Mouse (Mus musculus): ENCODE results near the gene Gm49342. TPM values are rescaled to one million over a fixed set of nuclear protein-coding genes. Genes with fewer than 3 reads are reported as not detected.

Gene Gm49342
- polyA plus RNA-seq, 1 experiment from 2014 or later, result not detected

DNA sequence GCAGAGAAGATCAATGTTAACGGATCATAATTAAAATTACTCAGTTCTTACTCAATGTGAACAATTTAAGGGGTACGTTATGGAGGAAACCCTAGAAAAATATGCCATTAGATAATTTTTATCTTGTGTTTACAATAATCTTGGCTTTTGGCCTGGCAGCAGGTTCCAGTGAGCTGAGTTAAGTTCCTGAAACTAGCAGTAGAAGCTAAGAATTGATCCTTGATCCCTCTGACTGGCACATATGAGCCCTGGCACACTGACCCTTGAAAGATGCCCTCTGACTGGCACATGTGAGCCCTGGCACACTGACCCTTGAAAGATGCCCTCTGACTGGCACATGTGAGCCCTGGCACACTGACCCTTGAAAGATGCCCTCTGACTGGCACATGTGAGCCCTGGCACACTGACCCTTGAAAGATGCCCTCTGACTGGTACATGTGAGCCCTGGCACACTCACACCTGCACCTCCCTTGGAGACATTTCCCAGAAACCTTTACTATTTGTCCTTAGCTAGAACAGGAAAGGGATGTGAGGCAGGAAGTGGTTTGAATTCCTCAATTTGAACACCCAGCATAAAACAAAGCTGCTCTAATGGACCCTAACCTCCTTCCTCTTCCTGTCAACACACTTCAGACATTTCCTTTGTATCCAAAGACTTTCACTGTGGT lies 53.8 kb downstream of the Gm49342 start:
- ATAC-seq, result no peak
- WGBS, result 68% methylated on average over 2 of the region's 2 CpGs
- no peak overlapping the region for H3K4me2 ChIP-seq (ENCODE audit: low read depth, low read length)

GRCm38 (mm10) chr14:51007152-51007801 lies 63.0 kb downstream of the Gm49342 start, which contains the start of gene Rnase10:
Gene Rnase10 (plus strand): TSS chr14:51007751.
- ATAC-seq, result no peak
- Histone ChIP-seq H3K27ac (ENCODE audit: low read length) (peak within 1 kb of the TSS; percentile 76), H3K4me1 (ENCODE audit: control insufficient read depth, insufficient read depth, low read length) (no peaks in the 10 kb centered on the region), H3K27me3 (replicated peaks; ENCODE audit: control insufficient read depth, insufficient read depth, low read length) (no peaks in the 10 kb centered on the region), H3K36me3 (ENCODE audit: control insufficient read depth, insufficient read depth, low read length) (no peaks in the 10 kb centered on the region), H3K9me3 (ENCODE audit: control insufficient read depth, low read length) (no peaks in the 10 kb centered on the region), H3K4me3 (ENCODE audit: low read length) (no peak within 1 kb of the TSS), H3K4me2 (ENCODE audit: low read depth, low read length) (peak within 1 kb of the TSS; percentile 9; the same call in 1 of the 2 replicates), H3K9ac (ENCODE audit: low read depth, low read length) (peak within 1 kb of the TSS; percentile 31; the same call in 1 of the 2 replicates)
- 85% methylated on average over 8 of the region's 8 CpGs for WGBS

More for the DNA sequence above, 53.8 kb downstream of the Gm49342 start:
- no peak overlapping the region for H3K27ac ChIP-seq (ENCODE audit: low read length)
- no peaks in the 10 kb centered on the region for H3K9me3 ChIP-seq (ENCODE audit: control insufficient read depth, low read length)
- H3K4me3 ChIP-seq (ENCODE audit: low read length), result no peak overlapping the region
- no peaks in the 10 kb centered on the region for H3K36me3 ChIP-seq (ENCODE audit: control insufficient read depth, insufficient read depth, low read length)
- H3K9ac ChIP-seq (ENCODE audit: low read depth, low read length), result no peak overlapping the region
- no peaks in the 10 kb centered on the region for H3K4me1 ChIP-seq (ENCODE audit: control insufficient read depth, insufficient read depth, low read length)
- H3K27me3 ChIP-seq (replicated peaks; ENCODE audit: control insufficient read depth, insufficient read depth, low read length), result no peaks in the 10 kb centered on the region

DNA sequence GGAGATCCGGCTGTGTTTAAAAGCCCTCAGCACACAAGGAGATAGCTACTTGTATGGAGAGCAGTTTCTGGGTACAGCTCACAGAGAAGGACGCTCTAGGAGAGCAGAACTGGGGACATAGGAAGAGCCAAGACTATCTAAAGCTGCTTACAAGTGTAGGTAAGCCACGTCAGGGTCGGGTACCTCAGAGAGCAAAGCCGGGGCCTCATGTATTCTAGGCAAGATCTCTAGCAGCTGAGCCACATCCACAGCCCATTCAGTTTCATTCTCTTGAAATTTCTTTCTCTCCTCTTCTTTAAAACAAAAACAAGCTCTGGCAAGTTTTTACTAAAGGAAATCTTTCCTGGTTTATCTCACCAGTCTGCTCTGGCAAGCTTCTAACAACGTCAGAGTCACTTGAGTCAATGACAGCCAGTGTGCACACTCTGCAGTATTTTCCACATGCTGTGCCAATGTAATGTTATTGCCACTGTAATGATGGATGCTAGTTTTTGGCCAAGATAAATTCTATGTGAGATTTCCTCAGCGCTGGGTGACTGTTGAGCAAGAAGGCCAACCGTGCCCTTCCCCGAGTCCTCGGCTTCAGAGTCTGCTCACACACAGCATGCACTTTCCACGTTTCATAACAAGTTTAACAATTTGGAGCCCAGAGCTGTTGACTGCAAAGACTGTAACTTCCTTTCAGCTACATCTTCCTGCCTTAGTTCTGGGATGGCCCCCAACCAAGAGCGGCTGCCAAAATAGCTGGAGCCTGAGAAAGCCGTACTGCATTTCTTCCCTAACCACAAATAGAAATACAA lies 63.8 kb downstream of the Gm49342 start:
- Histone ChIP-seq H3K9ac (ENCODE audit: low read depth, low read length) (peak overlapping the region; percentile 31; the same call in 1 of the 2 replicates), H3K27ac (ENCODE audit: low read length) (peak overlapping the region; percentile 76), H3K36me3 (ENCODE audit: control insufficient read depth, insufficient read depth, low read length) (no peaks in the 10 kb centered on the region), H3K9me3 (ENCODE audit: control insufficient read depth, low read length) (no peaks in the 10 kb centered on the region), H3K27me3 (replicated peaks; ENCODE audit: control insufficient read depth, insufficient read depth, low read length) (no peaks in the 10 kb centered on the region), H3K4me1 (ENCODE audit: control insufficient read depth, insufficient read depth, low read length) (no peaks in the 10 kb centered on the region), H3K4me2 (ENCODE audit: low read depth, low read length) (peak overlapping the region; percentile 9; the same call in 1 of the 2 replicates), H3K4me3 (ENCODE audit: low read length) (no peak overlapping the region)
- peak; percentile 81 for ATAC-seq
- 47% methylated on average over 13 of the region's 13 CpGs for WGBS

- H3K9me3 ChIP-seq (ENCODE audit: control insufficient read depth, low read length), result no peaks in the 10 kb centered on the region
- no peak overlapping the region for H3K9ac ChIP-seq (ENCODE audit: low read depth, low read length)
- ATAC-seq, result no peak
- no peak overlapping the region for H3K4me2 ChIP-seq (ENCODE audit: low read depth, low read length)
- H3K27me3 ChIP-seq (replicated peaks; ENCODE audit: control insufficient read depth, insufficient read depth, low read length), result no peaks in the 10 kb centered on the region
- 74% methylated on average over 4 of the region's 4 CpGs for WGBS
- peak overlapping the region; percentile 83 for H3K27ac ChIP-seq (ENCODE audit: low read length)
- no peaks in the 10 kb centered on the region for H3K36me3 ChIP-seq (ENCODE audit: control insufficient read depth, insufficient read depth, low read length)
- H3K4me3 ChIP-seq (ENCODE audit: low read length), result no peak overlapping the region
- no peaks in the 10 kb centered on the region for H3K4me1 ChIP-seq (ENCODE audit: control insufficient read depth, insufficient read depth, low read length)
Observed at GRCm38 (mm10) chr14:51008781-51009180, 64.5 kb downstream of the Gm49342 start.

- no peaks in the 10 kb centered on the region for H3K9me3 ChIP-seq (ENCODE audit: control insufficient read depth, low read length)
- WGBS, result 87% methylated on average over 6 of the region's 6 CpGs
- no peak for ATAC-seq
- H3K4me2 ChIP-seq (ENCODE audit: low read depth, low read length), result no peak overlapping the region
- H3K4me1 ChIP-seq (ENCODE audit: control insufficient read depth, insufficient read depth, low read length), result no peaks in the 10 kb centered on the region
- H3K36me3 ChIP-seq (ENCODE audit: control insufficient read depth, insufficient read depth, low read length), result no peaks in the 10 kb centered on the region
- no peak overlapping the region for H3K4me3 ChIP-seq (ENCODE audit: low read length)
- peak overlapping the region; percentile 83 for H3K27ac ChIP-seq (ENCODE audit: low read length)
- H3K27me3 ChIP-seq (replicated peaks; ENCODE audit: control insufficient read depth, insufficient read depth, low read length), result no peaks in the 10 kb centered on the region
- no peak overlapping the region for H3K9ac ChIP-seq (ENCODE audit: low read depth, low read length)
Observed at GRCm38 (mm10) chr14:51009572-51009971, 65.3 kb downstream of the Gm49342 start.

Other genes with a start within 250 kb of the Gm49342 start
- not detected in 2 replicates for gene Olfr748, start 237.1 kb upstream of the Gm49342 start, polyA plus RNA-seq (2015; fragmentation: Nextera tagmentation; extraction: Ambion mirVana)
- not detected in 2 replicates for gene Olfr749, start 199.4 kb upstream of the Gm49342 start, polyA plus RNA-seq (2015; fragmentation: Nextera tagmentation; extraction: Ambion mirVana)
- gene Ttc5, start 159.0 kb upstream of the Gm49342 start, polyA plus RNA-seq (2015; fragmentation: Nextera tagmentation; extraction: Ambion mirVana), result 52.6 and 60.4 TPM in 2 replicates
- not detected in 2 replicates for gene Ccnb1ip1, start 136.8 kb upstream of the Gm49342 start, polyA plus RNA-seq (2015; fragmentation: Nextera tagmentation; extraction: Ambion mirVana)
- 56.4 and 60.6 TPM in 2 replicates for gene Parp2, start 136.7 kb upstream of the Gm49342 start, polyA plus RNA-seq (2015; fragmentation: Nextera tagmentation; extraction: Ambion mirVana)
- 12.6 and 16.0 TPM in 2 replicates for gene Tep1, start 74.0 kb upstream of the Gm49342 start, polyA plus RNA-seq (2015; fragmentation: Nextera tagmentation; extraction: Ambion mirVana)
- 0.21 and 0.23 TPM in 2 replicates for gene Klhl33, start 47.0 kb upstream of the Gm49342 start, polyA plus RNA-seq (2015; fragmentation: Nextera tagmentation; extraction: Ambion mirVana)
- gene Osgep, start 19.6 kb upstream of the Gm49342 start, polyA plus RNA-seq (2015; fragmentation: Nextera tagmentation; extraction: Ambion mirVana), result 131 and 133 TPM in 2 replicates
- gene Apex1, start 19.5 kb upstream of the Gm49342 start, polyA plus RNA-seq (2015; fragmentation: Nextera tagmentation; extraction: Ambion mirVana), result 208 and 232 TPM in 2 replicates
- gene Pip4p1, start 13.7 kb upstream of the Gm49342 start, polyA plus RNA-seq (2015; fragmentation: Nextera tagmentation; extraction: Ambion mirVana), result 58.0 and 67.0 TPM in 2 replicates
- gene Pnp, start 13.4 kb upstream of the Gm49342 start, polyA plus RNA-seq (2015; fragmentation: Nextera tagmentation; extraction: Ambion mirVana), result 111 and 116 TPM in 2 replicates
- 3.7 and 5.3 TPM in 2 replicates for gene Pnp2, start 11.5 kb downstream of the Gm49342 start, polyA plus RNA-seq (2015; fragmentation: Nextera tagmentation; extraction: Ambion mirVana)
- 0.20 and 0.29 TPM in 2 replicates for gene Rnase10, start 63.2 kb downstream of the Gm49342 start, polyA plus RNA-seq (2015; fragmentation: Nextera tagmentation; extraction: Ambion mirVana)
- not detected in 2 replicates for gene Rnase9, start 97.4 kb downstream of the Gm49342 start, polyA plus RNA-seq (2015; fragmentation: Nextera tagmentation; extraction: Ambion mirVana)
- not detected in 2 replicates for gene Rnase11, start 105.6 kb downstream of the Gm49342 start, polyA plus RNA-seq (2015; fragmentation: Nextera tagmentation; extraction: Ambion mirVana)
- gene Rnase12, start 113.1 kb downstream of the Gm49342 start, polyA plus RNA-seq (2015; fragmentation: Nextera tagmentation; extraction: Ambion mirVana), result 0.37 and 0.54 TPM in 2 replicates
- gene Olfr750, start 129.9 kb downstream of the Gm49342 start, polyA plus RNA-seq (2015; fragmentation: Nextera tagmentation; extraction: Ambion mirVana), result not detected in 2 replicates
- 288 and 336 TPM in 2 replicates for gene Rnase4, start 146.6 kb downstream of the Gm49342 start, polyA plus RNA-seq (2015; fragmentation: Nextera tagmentation; extraction: Ambion mirVana)
- 76.1 and 85.7 TPM in 2 replicates for gene Ang, start 146.6 kb downstream of the Gm49342 start, polyA plus RNA-seq (2015; fragmentation: Nextera tagmentation; extraction: Ambion mirVana)
- not detected in 2 replicates for gene Eddm3b, start 169.9 kb downstream of the Gm49342 start, polyA plus RNA-seq (2015; fragmentation: Nextera tagmentation; extraction: Ambion mirVana)
- gene Rnase6, start 179.4 kb downstream of the Gm49342 start, polyA plus RNA-seq (2015; fragmentation: Nextera tagmentation; extraction: Ambion mirVana), result 1.5 and 1.6 TPM in 2 replicates
- 107 and 192 TPM in 2 replicates for gene Rnase1, start 202.3 kb downstream of the Gm49342 start, polyA plus RNA-seq (2015; fragmentation: Nextera tagmentation; extraction: Ambion mirVana)
- gene Rnase2b, start 217.7 kb downstream of the Gm49342 start, polyA plus RNA-seq (2015; fragmentation: Nextera tagmentation; extraction: Ambion mirVana), result not detected in 2 replicates